In genomic region chr3:107943239-107943990, GRCm38 (mm10) we compare ENCODE assay signal across 9 mouse cellular contexts. TPM values are rescaled to one million over a fixed set of nuclear protein-coding genes. Genes with fewer than 3 reads are reported as not detected.
A peak's percentile ranks its signal among the peaks of the same experiment; 100 is the strongest.
DNase-seq lines count a peak whose midpoint lies in the region; ATAC-seq and TF ChIP-seq lines count a peak whose summit lies in the region.
"Had no signal": no experiment of that assay in that cellular context is flagged by ENCODE, and none has a peak within 500 bp of the region (broad histone marks: within the 10 kb centered on the region; RNA-seq: fewer than 3 reads in every experiment).

Gstm6 (minus strand) TSS chr3:107943749.

- H3K4me2 ChIP-seq in embryonic facial prominence, embryonic 11.5 days (ENCODE audit: low read depth, low read length) = peak within 1 kb of the TSS; percentile 46
- H3K4me2 ChIP-seq in intestine, embryonic 16.5 days (ENCODE audit: low read depth, low read length) = peak within 1 kb of the TSS; percentile 39
- peak within 1 kb of the TSS; percentile 46 for H3K4me2 ChIP-seq in limb, embryonic 14.5 days (replicated peaks; ENCODE audit: low read depth, low read length, severe bottlenecking)
- H3K4me2 ChIP-seq in midbrain, embryonic 16.5 days (ENCODE audit: low read length) = peak within 1 kb of the TSS; percentile 47

- intact Hi-C loops in heart, postnatal 36 days (cut with DNase I) = no loop called here

- H3K9me3 ChIP-seq in heart, embryonic 10.5 days = no peaks in the 10 kb centered on the region
- no peaks in the 10 kb centered on the region for H3K9me3 ChIP-seq in embryonic facial prominence, embryonic 11.5 days (replicated peaks; ENCODE audit: control insufficient read depth, low read length)
- no peaks in the 10 kb centered on the region for H3K9me3 ChIP-seq in intestine, embryonic 16.5 days (ENCODE audit: control insufficient read depth, low read length)
- no peaks in the 10 kb centered on the region for H3K9me3 ChIP-seq in limb, embryonic 14.5 days (ENCODE audit: control insufficient read depth, low read length)
- no peaks in the 10 kb centered on the region for H3K9me3 ChIP-seq in midbrain, embryonic 16.5 days (replicated peaks; ENCODE audit: control insufficient read depth, low read length, poor library complexity, severe bottlenecking)

- TF ChIP-seq POLR2A in limb, embryonic 14.5 days (IDR thresholded peaks at IDR 0.05; ENCODE audit: borderline replicate concordance, extremely low read depth, insufficient read depth, insufficient read length) = no peak

- no peaks in the 10 kb centered on the region for H3K36me3 ChIP-seq in heart, embryonic 10.5 days
- no peaks in the 10 kb centered on the region for H3K36me3 ChIP-seq in embryonic facial prominence, embryonic 11.5 days (replicated peaks; ENCODE audit: control insufficient read depth, insufficient read depth, low read depth, low read length)
- no peaks in the 10 kb centered on the region for H3K36me3 ChIP-seq in intestine, embryonic 16.5 days (ENCODE audit: control insufficient read depth, insufficient read depth, low read length)
- H3K36me3 ChIP-seq in limb, embryonic 14.5 days (ENCODE audit: control insufficient read depth, insufficient read depth, low read length) = no peaks in the 10 kb centered on the region
- H3K36me3 ChIP-seq in midbrain, embryonic 16.5 days (ENCODE audit: control insufficient read depth, insufficient read depth, low read length) = no peaks in the 10 kb centered on the region

- peaks cover 38% of the 10 kb centered on the region for H3K4me1 ChIP-seq in heart, embryonic 10.5 days
- H3K4me1 ChIP-seq in embryonic facial prominence, embryonic 11.5 days (ENCODE audit: control insufficient read depth, insufficient read depth, low read length) = no peaks in the 10 kb centered on the region
- no peaks in the 10 kb centered on the region for H3K4me1 ChIP-seq in intestine, embryonic 16.5 days (ENCODE audit: control insufficient read depth, insufficient read depth, low read length)
- H3K4me1 ChIP-seq in limb, embryonic 14.5 days (ENCODE audit: control insufficient read depth, insufficient read depth, low read length) = peaks cover 5% of the 10 kb centered on the region
- H3K4me1 ChIP-seq in midbrain, embryonic 16.5 days (ENCODE audit: control insufficient read depth, insufficient read depth, low read length) = peaks cover 16% of the 10 kb centered on the region; the same call in 1 of the 2 replicates

- peak; percentile 74 for ATAC-seq in embryonic facial prominence, embryonic 11.5 days (replicated peaks; ENCODE audit: insufficient number of reproducible peaks, low FRiP score, low TSS enrichment, low read depth)
- peak; percentile 91 for ATAC-seq in intestine, embryonic 16.5 days
- peak; percentile 78 for ATAC-seq in limb, embryonic 14.5 days (ENCODE audit: low FRiP score, low read depth)
- ATAC-seq in midbrain, embryonic 16.5 days = peak; percentile 91

- peak; percentile 86 for DNase-seq in heart, embryonic 10.5 days (ENCODE audit: low spot score)
- no peak for DNase-seq in heart, postnatal 36 days
- peak; percentile 75 for DNase-seq in embryonic facial prominence, embryonic 11.5 days (ENCODE audit: low spot score)
- peak; percentile 65 for DNase-seq in limb, embryonic 14.5 days (ENCODE audit: low spot score)
- no peak for DNase-seq in urinary bladder, adult 18-20 months (ENCODE audit: low spot score in 2 of 2)
- no peak for DNase-seq in gastrocnemius, postnatal 10 days

- WGBS in heart, embryonic 10.5 days = 7% methylated on average over 20 of the region's 20 CpGs
- WGBS in embryonic facial prominence, embryonic 11.5 days = 18% methylated on average over 19 of the region's 20 CpGs
- WGBS in intestine, embryonic 16.5 days = 16% methylated on average over 20 of the region's 20 CpGs
- WGBS in limb, embryonic 14.5 days = 12% methylated on average over 20 of the region's 20 CpGs
- WGBS in midbrain, embryonic 16.5 days = 17% methylated on average over 20 of the region's 20 CpGs

- peak within 1 kb of the TSS; percentile 54 for H3K4me3 ChIP-seq in heart, embryonic 10.5 days
- H3K4me3 ChIP-seq in embryonic facial prominence, embryonic 11.5 days (ENCODE audit: low read depth, low read length) = peak within 1 kb of the TSS; percentile 19; the same call in 1 of the 2 replicates
- H3K4me3 ChIP-seq in intestine, embryonic 16.5 days (ENCODE audit: low read length) = peak within 1 kb of the TSS; percentile 28
- H3K4me3 ChIP-seq in limb, embryonic 14.5 days (replicated peaks; ENCODE audit: low read length) = peak within 1 kb of the TSS; percentile 31
- H3K4me3 ChIP-seq in midbrain, embryonic 16.5 days (ENCODE audit: low read depth, low read length) = peak within 1 kb of the TSS; percentile 34

- no peak within 1 kb of the TSS; the same call in 1 of the 2 replicates for H3K9ac ChIP-seq in embryonic facial prominence, embryonic 11.5 days (replicated peaks; ENCODE audit: low read length)
- no peak within 1 kb of the TSS for H3K9ac ChIP-seq in intestine, embryonic 16.5 days (ENCODE audit: low read depth, low read length)
- 0 out of 2 replicates have a peak within 1 kb of the TSS, but pooled peaks have one; percentile 21 for H3K9ac ChIP-seq in limb, embryonic 14.5 days (ENCODE audit: low read depth, low read length, severe bottlenecking)
- peak within 1 kb of the TSS; percentile 55 for H3K9ac ChIP-seq in midbrain, embryonic 16.5 days (ENCODE audit: low read depth, low read length)

- 0 out of 2 replicates have a peak, but pooled peaks cover 5% of the 10 kb centered on the region for H3K27me3 ChIP-seq in heart, embryonic 10.5 days (ENCODE audit: insufficient read depth, poor library complexity, severe bottlenecking)
- no peaks in the 10 kb centered on the region for H3K27me3 ChIP-seq in embryonic facial prominence, embryonic 11.5 days (ENCODE audit: control insufficient read depth, insufficient read depth, low read length)
- H3K27me3 ChIP-seq in intestine, embryonic 16.5 days (replicated peaks; ENCODE audit: control insufficient read depth, insufficient read depth, low read length) = no peaks in the 10 kb centered on the region
- H3K27me3 ChIP-seq in limb, embryonic 14.5 days (ENCODE audit: control insufficient read depth, insufficient read depth, low read length) = no peaks in the 10 kb centered on the region
- H3K27me3 ChIP-seq in midbrain, embryonic 16.5 days (ENCODE audit: control insufficient read depth, insufficient read depth, low read depth, low read length) = no peaks in the 10 kb centered on the region

- peak within 1 kb of the TSS; percentile 67 for H3K27ac ChIP-seq in heart, embryonic 10.5 days
- H3K27ac ChIP-seq in embryonic facial prominence, embryonic 11.5 days (replicated peaks; ENCODE audit: low read depth, low read length) = no peak within 1 kb of the TSS
- H3K27ac ChIP-seq in intestine, embryonic 16.5 days (ENCODE audit: low read length) = no peak within 1 kb of the TSS
- H3K27ac ChIP-seq in limb, embryonic 14.5 days (replicated peaks; ENCODE audit: low read depth, low read length) = no peak within 1 kb of the TSS
- peak within 1 kb of the TSS; percentile 29 for H3K27ac ChIP-seq in midbrain, embryonic 16.5 days (ENCODE audit: low read length)

RNA-seq across cellular contexts. Expression of gene Gstm6, which starts in this region (rescaled TPM):
- polyA plus RNA-seq in heart, embryonic 10.5 days (2016; fragmentation: Nextera tagmentation; extraction: Ambion mirVana) = 9.5 and 10.6 TPM in 2 replicates
- total RNA-seq in heart, postnatal 36 days (2021) = 1 to 10 TPM; 3.0 to 3.3 TPM
- polyA plus RNA-seq in embryonic facial prominence, embryonic 11.5 days (2014; fragmentation: Nextera tagmentation; extraction: Ambion mirVana) = 11.7 and 12.6 TPM in 2 replicates
- polyA plus RNA-seq in intestine, embryonic 16.5 days (2015; fragmentation: Nextera tagmentation; extraction: Ambion mirVana) = 17.9 and 22.0 TPM in 2 replicates
- 7.3 and 7.6 TPM in 2 replicates for polyA plus RNA-seq in limb, embryonic 14.5 days (2012; rRNA removed)
- 9.5 and 13.0 TPM in 2 replicates for polyA plus RNA-seq in limb, embryonic 14.5 days (2014; fragmentation: Nextera tagmentation; extraction: Ambion mirVana)
- 21.2 and 23.2 TPM in 2 replicates for polyA plus RNA-seq in midbrain, embryonic 16.5 days (2015; fragmentation: Nextera tagmentation; extraction: Ambion mirVana)
- 1 to 10 TPM in 1 of 2 experiments, under 1 TPM in 1; 0.84 to 1.0 TPM for total RNA-seq in gastrocnemius, postnatal 10 days (2021)
- total RNA-seq: MEL had no signal

Comparison
In these comparisons a context has a peak if more than half of its experiments do, and no peak if none do; other contexts are left out.
1. DNase-seq: peak in heart, embryonic 10.5 days (single experiment), embryonic facial prominence, embryonic 11.5 days (single experiment) and limb, embryonic 14.5 days (single experiment); none in heart, postnatal 36 days (0 of 2), urinary bladder, adult 18-20 months (0 of 2) and gastrocnemius, postnatal 10 days (single experiment).
2. H3K27ac ChIP-seq: peak in heart, embryonic 10.5 days (single experiment) and midbrain, embryonic 16.5 days (single experiment); none in embryonic facial prominence, embryonic 11.5 days (single experiment), intestine, embryonic 16.5 days (single experiment) and limb, embryonic 14.5 days (single experiment).
3. H3K9ac ChIP-seq: peak in limb, embryonic 14.5 days (single experiment) and midbrain, embryonic 16.5 days (single experiment); none in embryonic facial prominence, embryonic 11.5 days (single experiment) and intestine, embryonic 16.5 days (single experiment).
4. Peak in every context shown above with its lines, with median percentiles within 50 percentile points of each other: H3K4me3 ChIP-seq, ATAC-seq and H3K4me2 ChIP-seq.